Mouse (Mus musculus) testis, adult 2 months (tissue): ENCODE data around the gene Ttc19. TPM values are rescaled to one million over a fixed set of nuclear protein-coding genes. Genes with fewer than 3 reads are reported as not detected.

Experiments used
- H3K27ac ChIP-seq: fragments of 200-500 bp; 2 replicates; pipeline ENCODE4 v1.5.1; 2012; ENCODE audit warnings: low read depth, low read length; ENCODE audit not compliant: control insufficient read depth, insufficient read depth
- H3K27me3 ChIP-seq: fragments of 200-500 bp; 2 replicates; pipeline ENCODE4 v1.6.1; 2012; ENCODE audit warnings: mild to moderate bottlenecking, low read length, moderate library complexity; ENCODE audit not compliant: control insufficient read depth, insufficient read depth
- H3K36me3 ChIP-seq: fragments of 200-500 bp; 2 replicates; pipeline ENCODE4 v1.6.1; 2012; ENCODE audit warnings: mild to moderate bottlenecking, low read length; ENCODE audit not compliant: control insufficient read depth, insufficient read depth
- H3K4me1 ChIP-seq: fragments of 200-500 bp; 2 replicates; pipeline ENCODE4 v1.6.1; 2012; ENCODE audit warnings: low read length; ENCODE audit not compliant: control insufficient read depth, insufficient read depth
- H3K4me3 ChIP-seq: fragments of 200-500 bp; 2 replicates; pipeline ENCODE4 v1.5.1; 2012; ENCODE audit warnings: low read depth, mild to moderate bottlenecking, low read length, moderate library complexity, mixed read lengths; ENCODE audit not compliant: control insufficient read depth
- CTCF ChIP-seq: fragments of 200-500 bp; IDR thresholded peaks from 2 replicates; pipeline ENCODE4 v1.5.1; 2012; ENCODE audit warnings: low read depth, mild to moderate bottlenecking, inconsistent platforms, low read length, moderate library complexity; ENCODE audit not compliant: control insufficient read depth, insufficient read depth, insufficient replicate concordance
- POLR2A ChIP-seq: fragments of 200-500 bp; IDR thresholded peaks from 2 replicates; pipeline ENCODE4 v1.6.1; 2012; ENCODE audit warnings: low read depth, mild to moderate bottlenecking, inconsistent platforms, low read length, moderate library complexity; ENCODE audit not compliant: control insufficient read depth
- polyA plus RNA-seq: library from polyadenylated mRNA; depleted of rRNA; stranded (reverse); fragments of >200 nt; gene quantifications from 2 replicates; pipeline ENCODE4 v1.2.3, GENCODE M21; 2012

Ttc19 gene
- polyA plus RNA-seq, 1 experiment = 4.2 TPM

- no peaks in the 10 kb centered on the region for H3K27me3 ChIP-seq
- peak overlapping the region; percentile 88 for H3K4me3 ChIP-seq
- H3K4me1 ChIP-seq = peaks cover 12% of the 10 kb centered on the region
- H3K36me3 ChIP-seq = no peaks in the 10 kb centered on the region
- TF ChIP-seq CTCF (no peak), POLR2A (no peak)
- H3K27ac ChIP-seq = no peak overlapping the region
These were observed 31.8 kb upstream of the Ttc19 start for GRCm38 (mm10) chr11:62249266-62250037.

- TF ChIP-seq CTCF (no peak), POLR2A (no peak)
- no peak overlapping the region for H3K27ac ChIP-seq
- peaks cover 12% of the 10 kb centered on the region for H3K4me1 ChIP-seq
- no peak overlapping the region for H3K4me3 ChIP-seq
- H3K27me3 ChIP-seq = no peaks in the 10 kb centered on the region
- no peaks in the 10 kb centered on the region for H3K36me3 ChIP-seq
These were observed 30.2 kb upstream of the Ttc19 start for GRCm38 (mm10) chr11:62251047-62251446.

- no peak overlapping the region for H3K4me3 ChIP-seq
- TF ChIP-seq POLR2A = no peak
- no peak for TF ChIP-seq CTCF
- peaks cover 14% of the 10 kb centered on the region for H3K4me1 ChIP-seq
- H3K27ac ChIP-seq = no peak overlapping the region
- no peaks in the 10 kb centered on the region for H3K36me3 ChIP-seq
- no peaks in the 10 kb centered on the region for H3K27me3 ChIP-seq
These were observed 27.9 kb upstream of the Ttc19 start for GRCm38 (mm10) chr11:62253380-62253779.

GRCm38 (mm10) chr11:62259214-62259613 is 22.1 kb upstream of the Ttc19 start:
- Histone ChIP-seq H3K4me3 (no peak overlapping the region), H3K36me3 (no peaks in the 10 kb centered on the region), H3K4me1 (peaks cover 5% of the 10 kb centered on the region; the same call in 1 of the 2 replicates), H3K27ac (no peak overlapping the region), H3K27me3 (no peaks in the 10 kb centered on the region)
- TF ChIP-seq POLR2A (no peak), CTCF (no peak)

GRCm38 (mm10) chr11:62263599-62263998 is 17.7 kb upstream of the Ttc19 start:
- Histone ChIP-seq H3K27me3 (no peaks in the 10 kb centered on the region), H3K36me3 (no peaks in the 10 kb centered on the region; the same call in none of the 2 replicates), H3K4me3 (no peak overlapping the region), H3K27ac (no peak overlapping the region), H3K4me1 (no peaks in the 10 kb centered on the region; the same call in 1 of the 2 replicates)
- TF ChIP-seq POLR2A (no peak), CTCF (no peak)

GRCm38 (mm10) chr11:62264018-62264417 is 17.3 kb upstream of the Ttc19 start:
- no peak for TF ChIP-seq CTCF
- no peak for TF ChIP-seq POLR2A
- H3K36me3 ChIP-seq = peaks cover under 1% of the 10 kb centered on the region
- no peak overlapping the region for H3K27ac ChIP-seq
- no peaks in the 10 kb centered on the region for H3K27me3 ChIP-seq
- H3K4me1 ChIP-seq = no peaks in the 10 kb centered on the region; the same call in 1 of the 2 replicates
- no peak overlapping the region for H3K4me3 ChIP-seq

GRCm38 (mm10) chr11:62265642-62266041 is 15.6 kb upstream of the Ttc19 start:
- no peak overlapping the region for H3K27ac ChIP-seq
- H3K4me1 ChIP-seq = no peaks in the 10 kb centered on the region; the same call in 1 of the 2 replicates
- H3K36me3 ChIP-seq = peaks cover 2% of the 10 kb centered on the region
- no peaks in the 10 kb centered on the region for H3K27me3 ChIP-seq
- no peak for TF ChIP-seq POLR2A
- no peak for TF ChIP-seq CTCF
- H3K4me3 ChIP-seq = no peak overlapping the region
